In genomic region chr6:47835482-47835983, GRCm38 (mm10) we compare ENCODE assay signal across 8 mouse cellular contexts. TPM values are rescaled to one million over a fixed set of nuclear protein-coding genes. Genes with fewer than 3 reads are reported as not detected.
DNase-seq lines count a peak whose midpoint lies in the region; ATAC-seq and TF ChIP-seq lines count a peak whose summit lies in the region.

Gene Zfp398 (plus strand): TSS chr6:47835661.

- H3K9me3 ChIP-seq in embryonic facial prominence, embryonic 12.5 days = no peaks in the 10 kb centered on the region
- H3K9me3 ChIP-seq in limb, embryonic 11.5 days (ENCODE audit: control insufficient read depth, low read length) = no peaks in the 10 kb centered on the region
- H3K9me3 ChIP-seq in midbrain, embryonic 13.5 days = no peaks in the 10 kb centered on the region

- peak within 1 kb of the TSS; percentile 85 for H3K9ac ChIP-seq in embryonic facial prominence, embryonic 12.5 days
- peak within 1 kb of the TSS; percentile 91 for H3K9ac ChIP-seq in limb, embryonic 11.5 days (ENCODE audit: low read length)
- peak within 1 kb of the TSS; percentile 97 for H3K9ac ChIP-seq in midbrain, embryonic 13.5 days (replicated peaks)

- peak; percentile 80 for TF ChIP-seq CTCF in kidney, adult 2 months (conservative IDR thresholded peaks at IDR 0.05; ENCODE audit: insufficient read depth, insufficient read length, low read depth, low read length)
- TF ChIP-seq CTCF in small intestine, adult 2 months (IDR thresholded peaks at IDR 0.05; ENCODE audit: extremely low read depth, insufficient read length, insufficient replicate concordance, low read depth, low read length) = peak; percentile 97

- under 1% methylated on average over 51 of the region's 52 CpGs for WGBS in embryonic facial prominence, embryonic 12.5 days
- WGBS in kidney, adult 2 months = under 1% methylated on average over 52 of the region's 52 CpGs
- 0% methylated on average over 49 of the region's 52 CpGs for WGBS in limb, embryonic 11.5 days
- 0% methylated on average over 50 of the region's 52 CpGs for WGBS in midbrain, embryonic 13.5 days
- under 1% methylated on average over 48 of the region's 52 CpGs for WGBS in small intestine, adult 2 months

- peak; percentile 95 for ATAC-seq in embryonic facial prominence, embryonic 12.5 days (ENCODE audit: insufficient number of reproducible peaks, insufficient read depth, low FRiP score, low TSS enrichment)
- ATAC-seq in limb, embryonic 11.5 days (ENCODE audit: insufficient number of reproducible peaks, low FRiP score, low TSS enrichment, low read depth) = peak; percentile 92
- ATAC-seq in midbrain, embryonic 13.5 days = peak; percentile 97

- peak within 1 kb of the TSS; percentile 94 for H3K4me3 ChIP-seq in embryonic facial prominence, embryonic 12.5 days
- H3K4me3 ChIP-seq in kidney, adult 2 months (ENCODE audit: insufficient read depth, low read depth, low read length) = peak within 1 kb of the TSS; percentile 95
- peak within 1 kb of the TSS; percentile 93 for H3K4me3 ChIP-seq in limb, embryonic 11.5 days (ENCODE audit: low read depth, low read length)
- H3K4me3 ChIP-seq in midbrain, embryonic 13.5 days (replicated peaks) = peak within 1 kb of the TSS; percentile 82
- peak within 1 kb of the TSS; percentile 96 for H3K4me3 ChIP-seq in small intestine, adult 2 months (ENCODE audit: low read depth, low read length)

- 0 out of 2 replicates have a peak, but pooled peaks cover 3% of the 10 kb centered on the region for H3K36me3 ChIP-seq in embryonic facial prominence, embryonic 12.5 days
- H3K36me3 ChIP-seq in kidney, adult 2 months (ENCODE audit: control insufficient read depth, insufficient read depth, low read length) = no peaks in the 10 kb centered on the region
- H3K36me3 ChIP-seq in limb, embryonic 11.5 days (ENCODE audit: control insufficient read depth, insufficient read depth, low read length) = 0 out of 2 replicates have a peak, but pooled peaks cover 2% of the 10 kb centered on the region
- H3K36me3 ChIP-seq in midbrain, embryonic 13.5 days = peaks cover 6% of the 10 kb centered on the region; the same call in 1 of the 2 replicates
- peaks cover 4% of the 10 kb centered on the region for H3K36me3 ChIP-seq in small intestine, adult 2 months (ENCODE audit: control insufficient read depth, insufficient read depth, low read length)

- peak within 1 kb of the TSS; percentile 95 for H3K27ac ChIP-seq in embryonic facial prominence, embryonic 12.5 days
- peak within 1 kb of the TSS; percentile 72 for H3K27ac ChIP-seq in kidney, adult 2 months (ENCODE audit: insufficient read depth, low read depth, low read length)
- peak within 1 kb of the TSS; percentile 73 for H3K27ac ChIP-seq in limb, embryonic 11.5 days (replicated peaks; ENCODE audit: low read depth, low read length)
- peak within 1 kb of the TSS; percentile 98 for H3K27ac ChIP-seq in midbrain, embryonic 13.5 days
- H3K27ac ChIP-seq in small intestine, adult 2 months (ENCODE audit: insufficient read depth, low read depth, low read length) = peak within 1 kb of the TSS; percentile 92

- H3K4me2 ChIP-seq in embryonic facial prominence, embryonic 12.5 days (replicated peaks) = peak within 1 kb of the TSS; percentile 77
- H3K4me2 ChIP-seq in limb, embryonic 11.5 days (ENCODE audit: low read depth, severe bottlenecking) = peak within 1 kb of the TSS; percentile 75
- peak within 1 kb of the TSS; percentile 72 for H3K4me2 ChIP-seq in midbrain, embryonic 13.5 days (replicated peaks)

- no peaks in the 10 kb centered on the region for H3K27me3 ChIP-seq in embryonic facial prominence, embryonic 12.5 days
- no peaks in the 10 kb centered on the region for H3K27me3 ChIP-seq in kidney, adult 2 months (replicated peaks; ENCODE audit: control insufficient read depth, insufficient read depth, low read length)
- no peaks in the 10 kb centered on the region for H3K27me3 ChIP-seq in limb, embryonic 11.5 days (ENCODE audit: control insufficient read depth, insufficient read depth, low read length)
- H3K27me3 ChIP-seq in midbrain, embryonic 13.5 days = no peaks in the 10 kb centered on the region
- H3K27me3 ChIP-seq in small intestine, adult 2 months (ENCODE audit: control insufficient read depth, insufficient read depth, low read length) = no peaks in the 10 kb centered on the region

- peak; percentile 19 for TF ChIP-seq POLR2A in kidney, adult 2 months (IDR thresholded peaks at IDR 0.05; ENCODE audit: low read depth, low read length)
- TF ChIP-seq POLR2A in small intestine, adult 2 months (IDR thresholded peaks at IDR 0.05; ENCODE audit: low read depth, low read length) = peak; percentile 56

- DNase-seq in 3T3-L1 (ENCODE audit: low read depth, low spot score) = peak; percentile 94
- peak; percentile 98 to 99 for DNase-seq in adrenal gland, postnatal 36 days
- DNase-seq in heart, adult 18-20 months = peak; percentile 95
- peak; percentile 97 for DNase-seq in kidney, adult 2 months
- peak; percentile 98 for DNase-seq in limb, embryonic 11.5 days (ENCODE audit: low spot score)

- 0 out of 2 replicates have a peak, but pooled peaks cover 5% of the 10 kb centered on the region for H3K4me1 ChIP-seq in embryonic facial prominence, embryonic 12.5 days
- peaks cover 2% of the 10 kb centered on the region; the same call in 1 of the 2 replicates for H3K4me1 ChIP-seq in kidney, adult 2 months (ENCODE audit: control insufficient read depth, insufficient read depth, low read length)
- H3K4me1 ChIP-seq in limb, embryonic 11.5 days (ENCODE audit: control insufficient read depth, insufficient read depth, low read length) = no peaks in the 10 kb centered on the region
- H3K4me1 ChIP-seq in midbrain, embryonic 13.5 days (replicated peaks) = peaks cover 19% of the 10 kb centered on the region
- peaks cover 5% of the 10 kb centered on the region; the same call in 1 of the 2 replicates for H3K4me1 ChIP-seq in small intestine, adult 2 months (ENCODE audit: control insufficient read depth, insufficient read depth, insufficient read length, low read length)

RNA-seq across cellular contexts. Expression of gene Zfp398, which starts in this region (rescaled TPM):
- 10 to 100 TPM in 1 of 2 experiments, 1 to 10 TPM in 1; 9.9 to 13.3 TPM for total RNA-seq in adrenal gland, postnatal 36 days (2021)
- 11.2 and 12.0 TPM in 2 replicates for polyA plus RNA-seq in embryonic facial prominence, embryonic 12.5 days (2016; fragmentation: Nextera tagmentation; extraction: Ambion mirVana)
- 1 to 10 TPM; 5.6 to 6.0 TPM for total RNA-seq in heart, adult 18-20 months (2021)
- polyA plus RNA-seq in kidney, adult 2 months (2012; rRNA removed) = 7.2 and 9.0 TPM in 2 replicates
- polyA plus RNA-seq in limb, embryonic 11.5 days (2014; fragmentation: Nextera tagmentation; extraction: Ambion mirVana) = 9.0 and 9.3 TPM in 2 replicates
- 17.9 and 19.0 TPM in 2 replicates for polyA plus RNA-seq in midbrain, embryonic 13.5 days (2015; fragmentation: Nextera tagmentation; extraction: Ambion mirVana)
- 4.1 and 4.2 TPM in 2 replicates for polyA plus RNA-seq in small intestine, adult 2 months (2012; rRNA removed)

Comparison
In these comparisons a context has a peak if more than half of its experiments do, and no peak if none do; other contexts are left out.
1. Peak in every context shown above with its lines: DNase-seq, ATAC-seq, H3K4me3 ChIP-seq and H3K27ac ChIP-seq.